Comparison of ENCODE assay signal across 8 mouse cellular contexts in the genomic region with DNA sequence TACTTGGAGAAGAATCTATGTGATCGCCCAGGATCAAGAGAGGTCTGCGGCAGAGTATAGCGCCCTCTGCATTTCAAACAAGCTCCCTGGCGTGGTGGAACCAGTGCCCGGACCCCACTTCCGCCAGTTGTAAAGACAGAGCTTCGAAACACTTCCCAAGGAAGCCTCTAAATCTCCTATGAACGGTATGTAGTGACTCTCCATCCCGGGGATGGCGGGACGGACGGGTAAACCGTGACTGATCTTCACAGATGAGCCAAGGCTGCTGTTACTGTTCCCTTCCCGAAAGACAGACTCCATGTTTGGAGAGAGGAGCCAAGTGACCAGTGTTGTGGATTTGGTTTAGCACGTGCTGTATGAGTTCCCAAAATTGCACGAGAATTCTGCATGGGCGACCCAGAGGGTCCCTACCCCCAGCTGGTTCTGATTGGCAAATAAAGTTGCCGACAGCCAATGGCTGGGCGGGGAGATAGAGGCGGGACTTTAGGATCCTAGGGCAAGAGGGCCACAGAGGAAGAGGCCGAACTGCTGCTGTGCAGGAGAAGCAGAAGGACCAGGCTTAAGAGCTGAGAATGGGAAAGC. TPM values are rescaled to one million over a fixed set of nuclear protein-coding genes. Genes with fewer than 3 reads are reported as not detected.
DNase-seq lines count a peak whose midpoint lies in the region; ATAC-seq and TF ChIP-seq lines count a peak whose summit lies in the region.

No protein-coding gene starts in this region.

- TF ChIP-seq CTCF in MEL (IDR thresholded peaks at IDR 0.05 in 2 of 3, conservative IDR thresholded peaks at IDR 0.05 in 1 of 3; ENCODE audit: control insufficient read depth in 1 of 3, insufficient read depth in 1 of 3, low read depth in 2 of 3, low read length in 3 of 3, poor library complexity in 1 of 3, severe bottlenecking in 1 of 3), result peak; percentile 33 to 43 (median 37); a peak in 4 of 6 replicates
- TF ChIP-seq CTCF in bone marrow, adult 2 months (IDR thresholded peaks at IDR 0.05; ENCODE audit: control insufficient read depth, insufficient read depth, low read length), result no peak; the same call in 1 of the 2 replicates

- H3K36me3 ChIP-seq in MEL (ENCODE audit: control insufficient read depth in 1 of 2, insufficient read depth in 2 of 2, low read length in 2 of 2), result no peaks in the 10 kb centered on the region
- H3K36me3 ChIP-seq in erythroblast, embryonic 14.5 days (ENCODE audit: control insufficient read depth), result no peaks in the 10 kb centered on the region
- H3K36me3 ChIP-seq in stomach, embryonic 14.5 days (ENCODE audit: control insufficient read depth, insufficient read depth, low read length), result no peaks in the 10 kb centered on the region

- TF ChIP-seq EP300 in MEL (IDR thresholded peaks at IDR 0.05; ENCODE audit: low read depth in 1 of 2, low read length in 2 of 2), result 0 out of 4 replicates have a peak, but pooled peaks have one; percentile 16 to 17

- intact Hi-C loops in heart, postnatal 14 days (cut with DNase I), result loop anchor here (5.0 kb wide), 1 partner anchor 147 kb away; no protein-coding TSS in a partner anchor

- peak overlapping the region; percentile 10 for H3K27ac ChIP-seq in MEL (ENCODE audit: control insufficient read depth, low read depth, low read length)
- no peak overlapping the region for H3K27ac ChIP-seq in bone marrow, adult 2 months (ENCODE audit: control insufficient read depth, insufficient read depth, low read depth, low read length, poor library complexity)
- no peak overlapping the region for H3K27ac ChIP-seq in stomach, embryonic 14.5 days (ENCODE audit: low read length)

- H3K27me3 ChIP-seq in MEL (ENCODE audit: control insufficient read depth in 1 of 2, insufficient read depth in 2 of 2, low read length in 2 of 2), result no peaks in the 10 kb centered on the region
- no peaks in the 10 kb centered on the region for H3K27me3 ChIP-seq in erythroblast, embryonic 14.5 days (ENCODE audit: control insufficient read depth)
- H3K27me3 ChIP-seq in stomach, embryonic 14.5 days (ENCODE audit: control insufficient read depth, insufficient read depth, low read length), result no peaks in the 10 kb centered on the region

- peak overlapping the region; percentile 33 for H3K9ac ChIP-seq in MEL (ENCODE audit: control insufficient read depth, low read depth, low read length, poor library complexity, severe bottlenecking)
- H3K9ac ChIP-seq in stomach, embryonic 14.5 days (replicated peaks; ENCODE audit: low read depth, low read length), result 0 out of 2 replicates have a peak overlapping the region, but pooled peaks have one; percentile 22

- peak overlapping the region; percentile 32 to 71 for H3K4me3 ChIP-seq in MEL (ENCODE audit: control insufficient read depth in 1 of 2, insufficient read depth in 1 of 2, low read depth in 2 of 2, low read length in 2 of 2)
- peak overlapping the region; percentile 50 for H3K4me3 ChIP-seq in bone marrow, adult 2 months (replicated peaks; ENCODE audit: control insufficient read depth, low read depth, low read length)
- peak overlapping the region; percentile 58 for H3K4me3 ChIP-seq in erythroblast, embryonic 14.5 days (replicated peaks)
- peak overlapping the region; percentile 22 for H3K4me3 ChIP-seq in stomach, embryonic 14.5 days (ENCODE audit: low read depth, low read length)

- ATAC-seq in megakaryocyte progenitor cell, adult 5-6 weeks (replicated peaks; ENCODE audit: poor library complexity), result peak; percentile 85
- peak; percentile 65; the same call in 1 of the 2 replicates for ATAC-seq in stomach, embryonic 14.5 days (ENCODE audit: insufficient number of reproducible peaks, insufficient read depth, low FRiP score, low read depth)

- TF ChIP-seq RAD21 in MEL (IDR thresholded peaks at IDR 0.05; ENCODE audit: low read depth, low read length), result no peak

- peak overlapping the region; percentile 45 for H3K4me2 ChIP-seq in stomach, embryonic 14.5 days (replicated peaks; ENCODE audit: low read depth, low read length)

- H3K79me2 ChIP-seq in MEL (ENCODE audit: control insufficient read depth, insufficient read depth, low read length, poor library complexity), result no peaks in the 10 kb centered on the region

- H3K4me1 ChIP-seq in MEL (ENCODE audit: control insufficient read depth in 1 of 2, insufficient read depth in 2 of 2, low read length in 2 of 2), result peaks cover 0 to 6% of the 10 kb centered on the region in 2 experiments; a peak in 2 of 4 replicates
- no peaks in the 10 kb centered on the region; the same call in 1 of the 2 replicates for H3K4me1 ChIP-seq in bone marrow, adult 2 months (ENCODE audit: control insufficient read depth, insufficient read depth, low read length)
- peaks cover 8% of the 10 kb centered on the region for H3K4me1 ChIP-seq in erythroblast, embryonic 14.5 days (ENCODE audit: control insufficient read depth)
- H3K4me1 ChIP-seq in stomach, embryonic 14.5 days (ENCODE audit: control insufficient read depth, insufficient read depth, low read length), result no peaks in the 10 kb centered on the region

- peak in 1 of 2 experiments; percentile 38; a peak in 2 of 4 replicates for TF ChIP-seq POLR2A in MEL (IDR thresholded peaks at IDR 0.05; ENCODE audit: control insufficient read depth in 1 of 2, insufficient read depth in 1 of 2, low read depth in 1 of 2, low read length in 2 of 2, poor library complexity in 1 of 2)
- no peak for TF ChIP-seq POLR2A in bone marrow, adult 2 months (IDR thresholded peaks at IDR 0.05; ENCODE audit: borderline replicate concordance, control insufficient read depth, low read depth, low read length)

- 8% methylated on average over 21 of the region's 21 CpGs for WGBS in bone marrow, adult 2 months
- 3% methylated on average over 21 of the region's 21 CpGs for WGBS in stomach, embryonic 14.5 days

- DNase-seq in MEL (ENCODE audit: low read depth, low spot score), result peak; percentile 79
- DNase-seq in heart, postnatal 14 days, result peak; percentile 19 to 38
- peak; percentile 32 to 62 for DNase-seq in kidney, postnatal 36 days
- DNase-seq in left cerebral cortex, adult 11 months (ENCODE audit: low spot score), result no peak

- H3K9me3 ChIP-seq in MEL (replicated peaks; ENCODE audit: insufficient read depth, low read length), result no peaks in the 10 kb centered on the region
- peaks cover 6% of the 10 kb centered on the region for H3K9me3 ChIP-seq in erythroblast, embryonic 14.5 days (ENCODE audit: control insufficient read depth, low read length)
- peaks cover 5% of the 10 kb centered on the region; the same call in 1 of the 2 replicates for H3K9me3 ChIP-seq in stomach, embryonic 14.5 days (ENCODE audit: control insufficient read depth, low read depth, low read length)

TF ChIP-seq in MEL, 35 proteins besides CTCF, POLR2A, EP300 and RAD21:
- TF ChIP-seq ZC3H11A (IDR thresholded peaks at IDR 0.05; ENCODE audit: low read depth, low read length) (0 out of 2 replicates have a peak, but pooled peaks have one; percentile 3), MEF2A (IDR thresholded peaks at IDR 0.05; ENCODE audit: extremely low read depth, insufficient replicate concordance, low read depth, low read length, poor library complexity, severe bottlenecking) (no peak), MAX (IDR thresholded peaks at IDR 0.05; ENCODE audit: low read length) (peak; percentile 76; the same call in 1 of the 2 replicates), BHLHE40 (IDR thresholded peaks at IDR 0.05; ENCODE audit: borderline replicate concordance, low read depth, low read length) (peak; percentile 68), SIN3A (IDR thresholded peaks at IDR 0.05; ENCODE audit: low read length) (0 out of 2 replicates have a peak, but pooled peaks have one; percentile 46), USF1 (IDR thresholded peaks at IDR 0.05; ENCODE audit: low read depth, low read length) (no peak), ELF1 (IDR thresholded peaks at IDR 0.05; ENCODE audit: low read depth, low read length) (peak; percentile 37; the same call in 1 of the 2 replicates), MXI1 (IDR thresholded peaks at IDR 0.05; ENCODE audit: low read depth, low read length) (peak; percentile 57), MYC (IDR thresholded peaks at IDR 0.05; ENCODE audit: low read depth, low read length) (peak; percentile 61; the same call in 1 of the 2 replicates), MAZ (IDR thresholded peaks at IDR 0.05; ENCODE audit: low read depth, low read length) (no peak), ZKSCAN1 (IDR thresholded peaks at IDR 0.05; ENCODE audit: low read depth, low read length) (no peak), JUND (IDR thresholded peaks at IDR 0.05; ENCODE audit: low read depth, low read length) (no peak), ETS1 (IDR thresholded peaks at IDR 0.05; ENCODE audit: low read depth, low read length) (no peak)
TF ChIP-seq in MEL: peak in this region for 7.

RNA-seq across cellular contexts. Expression of a gene that starts 48.7 kb away (rescaled TPM):
- 7.9 and 8.5 TPM in 2 replicates for total RNA-seq in MEL (2012; rRNA removed)
- polyA plus RNA-seq in MEL (2012; ENCODE audit: insufficient read depth in 1 of 2, insufficient read length in 2 of 2, low read depth in 1 of 2, low replicate concordance in 2 of 2, missing spikeins in 1 of 2), result 10 to 100 TPM in 1 of 2 experiments, not detected in 1; 13.4 TPM
- 1.9 and 7.1 TPM in 2 replicates for polyA plus RNA-seq in bone marrow, adult 2 months (2011; ENCODE audit: insufficient read depth, insufficient read length, low replicate concordance, missing spikeins)
- polyA plus RNA-seq in erythroblast, embryonic 14.5 days (2012), result 0.32 and 0.41 TPM in 2 replicates
- 10 to 100 TPM in 1 of 2 experiments, 1 to 10 TPM in 1; 9.6 to 10.4 TPM for total RNA-seq in heart, postnatal 14 days (2021)
- total RNA-seq in megakaryocyte progenitor cell, adult 5-6 weeks (2015), result 12.2 and 13.0 TPM in 2 replicates
- total RNA-seq in megakaryocyte progenitor cell, adult 5-6 weeks (2017), result 14.0 and 17.2 TPM in 2 replicates
- 17.3 TPM in 2 replicates for polyA plus RNA-seq in stomach, embryonic 14.5 days (2014; fragmentation: Nextera tagmentation; extraction: Ambion mirVana)

RNA-seq across cellular contexts. Expression of a gene that starts 54.2 kb away (rescaled TPM):
- not detected in 2 replicates for total RNA-seq in MEL (2012; rRNA removed)
- not detected for polyA plus RNA-seq in MEL (2012; ENCODE audit: insufficient read depth in 1 of 2, insufficient read length in 2 of 2, low read depth in 1 of 2, low replicate concordance in 2 of 2, missing spikeins in 1 of 2)
- not detected in 2 replicates for polyA plus RNA-seq in bone marrow, adult 2 months (2011; ENCODE audit: insufficient read depth, insufficient read length, low replicate concordance, missing spikeins)
- 0.04 TPM in 1 of 2 replicates, not detected in the other for polyA plus RNA-seq in erythroblast, embryonic 14.5 days (2012)
- total RNA-seq in heart, postnatal 14 days (2021), result 1 to 10 TPM; 8.9 to 9.0 TPM
- total RNA-seq in megakaryocyte progenitor cell, adult 5-6 weeks (2015), result not detected in 2 replicates
- total RNA-seq in megakaryocyte progenitor cell, adult 5-6 weeks (2017), result not detected in 2 replicates
- 9.0 and 9.7 TPM in 2 replicates for polyA plus RNA-seq in stomach, embryonic 14.5 days (2014; fragmentation: Nextera tagmentation; extraction: Ambion mirVana)
